Mouse (Mus musculus): ENCODE data around the gene Insr. TPM values are rescaled to one million over a fixed set of nuclear protein-coding genes. Genes with fewer than 3 reads are reported as not detected.

Insr gene
- polyA plus RNA-seq, 1 experiment from 2014 or later: 20.9 TPM

- Histone ChIP-seq H3K4me3 (ENCODE audit: low read depth, low read length) (no peak overlapping the region), H3K9ac (ENCODE audit: low read length) (no peak overlapping the region), H3K4me1 (replicated peaks; ENCODE audit: control insufficient read depth, insufficient read depth) (no peaks in the 10 kb centered on the region), H3K27me3 (ENCODE audit: control insufficient read depth, insufficient read depth, low read length) (no peaks in the 10 kb centered on the region), H3K27ac (replicated peaks) (no peak overlapping the region), H3K9me3 (ENCODE audit: control insufficient read depth, low read length) (no peaks in the 10 kb centered on the region), H3K36me3 (ENCODE audit: control insufficient read depth, insufficient read depth, low read length) (no peaks in the 10 kb centered on the region), H3K4me2 (replicated peaks; ENCODE audit: low read depth) (no peak overlapping the region)
- WGBS: 80% methylated on average over 5 of the region's 5 CpGs
- ATAC-seq (ENCODE audit: low FRiP score, low TSS enrichment) (peak; percentile 63), DNase-seq (ENCODE audit: low spot score) (no peak)
- TF ChIP-seq EP300 (optimal IDR thresholded peaks at IDR 0.05) (no peak), CTCF (IDR thresholded peaks at IDR 0.05; ENCODE audit: low read depth) (no peak)
Measured at GRCm38 (mm10) chr8:3256147-3256940, 23.1 kb downstream of the Insr start.

- no peak for DNase-seq (ENCODE audit: low spot score)
- Histone ChIP-seq H3K9ac (ENCODE audit: low read length) (no peak overlapping the region), H3K36me3 (ENCODE audit: control insufficient read depth, insufficient read depth, low read length) (no peaks in the 10 kb centered on the region), H3K4me3 (ENCODE audit: low read depth, low read length) (no peak overlapping the region), H3K27me3 (ENCODE audit: control insufficient read depth, insufficient read depth, low read length) (no peaks in the 10 kb centered on the region), H3K27ac (replicated peaks) (no peak overlapping the region), H3K4me1 (replicated peaks; ENCODE audit: control insufficient read depth, insufficient read depth) (no peaks in the 10 kb centered on the region), H3K9me3 (ENCODE audit: control insufficient read depth, low read length) (no peaks in the 10 kb centered on the region), H3K4me2 (replicated peaks; ENCODE audit: low read depth) (no peak overlapping the region)
- no peak for ATAC-seq (ENCODE audit: low FRiP score, low TSS enrichment)
- TF ChIP-seq CTCF (IDR thresholded peaks at IDR 0.05; ENCODE audit: low read depth) (no peak), EP300 (optimal IDR thresholded peaks at IDR 0.05) (no peak)
- 78% methylated on average over 1 of the region's 1 CpGs for WGBS
Measured at GRCm38 (mm10) chr8:3255321-3255720, 24.1 kb downstream of the Insr start.

- Histone ChIP-seq H3K27me3 (ENCODE audit: control insufficient read depth, insufficient read depth, low read length) (no peaks in the 10 kb centered on the region), H3K36me3 (ENCODE audit: control insufficient read depth, insufficient read depth, low read length) (no peaks in the 10 kb centered on the region), H3K9me3 (ENCODE audit: control insufficient read depth, low read length) (no peaks in the 10 kb centered on the region), H3K9ac (ENCODE audit: low read length) (no peak overlapping the region), H3K4me3 (ENCODE audit: low read depth, low read length) (no peak overlapping the region), H3K4me2 (replicated peaks; ENCODE audit: low read depth) (no peak overlapping the region), H3K27ac (replicated peaks) (no peak overlapping the region), H3K4me1 (replicated peaks; ENCODE audit: control insufficient read depth, insufficient read depth) (no peaks in the 10 kb centered on the region)
- WGBS: 46% methylated on average over 4 of the region's 4 CpGs
- TF ChIP-seq EP300 (optimal IDR thresholded peaks at IDR 0.05): no peak
- TF ChIP-seq CTCF (IDR thresholded peaks at IDR 0.05; ENCODE audit: low read depth): no peak
- ATAC-seq (ENCODE audit: low FRiP score, low TSS enrichment) (0 out of 2 replicates have a peak, but pooled peaks have one; percentile 21), DNase-seq (ENCODE audit: low spot score) (no peak)
Measured at GRCm38 (mm10) chr8:3253179-3253578, 26.2 kb downstream of the Insr start.

- ATAC-seq (ENCODE audit: low FRiP score, low TSS enrichment) (peak; percentile 84), DNase-seq (ENCODE audit: low spot score) (peak; percentile 45)
- peak; percentile 29 for TF ChIP-seq CTCF (IDR thresholded peaks at IDR 0.05; ENCODE audit: low read depth)
- no peak for TF ChIP-seq EP300 (optimal IDR thresholded peaks at IDR 0.05)
- H3K27ac ChIP-seq (replicated peaks): no peak overlapping the region
- WGBS: 60% methylated on average over 6 of the region's 6 CpGs
- H3K9me3 ChIP-seq (ENCODE audit: control insufficient read depth, low read length): no peaks in the 10 kb centered on the region
- H3K9ac ChIP-seq (ENCODE audit: low read length): no peak overlapping the region
- no peaks in the 10 kb centered on the region for H3K36me3 ChIP-seq (ENCODE audit: control insufficient read depth, insufficient read depth, low read length)
- no peaks in the 10 kb centered on the region for H3K4me1 ChIP-seq (replicated peaks; ENCODE audit: control insufficient read depth, insufficient read depth)
- no peak overlapping the region for H3K4me3 ChIP-seq (ENCODE audit: low read depth, low read length)
- no peak overlapping the region for H3K4me2 ChIP-seq (replicated peaks; ENCODE audit: low read depth)
- H3K27me3 ChIP-seq (ENCODE audit: control insufficient read depth, insufficient read depth, low read length): no peaks in the 10 kb centered on the region
Measured at GRCm38 (mm10) chr8:3252665-3253064, 26.8 kb downstream of the Insr start.

GRCm38 (mm10) chr8:3251101-3251500, 28.3 kb downstream of the Insr start:
- ATAC-seq (ENCODE audit: low FRiP score, low TSS enrichment) (no peak; the same call in 1 of the 2 replicates), DNase-seq (ENCODE audit: low spot score) (no peak)

GRCm38 (mm10) chr8:3249886-3250285, 29.5 kb downstream of the Insr start:
- WGBS: 83% methylated on average over 2 of the region's 2 CpGs
- Histone ChIP-seq H3K9ac (ENCODE audit: low read length) (no peak overlapping the region), H3K27me3 (ENCODE audit: control insufficient read depth, insufficient read depth, low read length) (no peaks in the 10 kb centered on the region), H3K4me2 (replicated peaks; ENCODE audit: low read depth) (no peak overlapping the region), H3K4me3 (ENCODE audit: low read depth, low read length) (no peak overlapping the region), H3K9me3 (ENCODE audit: control insufficient read depth, low read length) (no peaks in the 10 kb centered on the region), H3K4me1 (replicated peaks; ENCODE audit: control insufficient read depth, insufficient read depth) (no peaks in the 10 kb centered on the region), H3K36me3 (ENCODE audit: control insufficient read depth, insufficient read depth, low read length) (no peaks in the 10 kb centered on the region; the same call in 1 of the 2 replicates), H3K27ac (replicated peaks) (no peak overlapping the region)
- TF ChIP-seq CTCF (IDR thresholded peaks at IDR 0.05; ENCODE audit: low read depth) (no peak), EP300 (optimal IDR thresholded peaks at IDR 0.05) (no peak)
- ATAC-seq (ENCODE audit: low FRiP score, low TSS enrichment) (no peak), DNase-seq (ENCODE audit: low spot score) (no peak)

More at GRCm38 (mm10) chr8:3251101-3251500, 28.3 kb downstream of the Insr start:
- no peak overlapping the region for H3K4me3 ChIP-seq (ENCODE audit: low read depth, low read length)
- no peaks in the 10 kb centered on the region for H3K9me3 ChIP-seq (ENCODE audit: control insufficient read depth, low read length)
- H3K27ac ChIP-seq (replicated peaks): no peak overlapping the region
- WGBS: 99% methylated on average over 3 of the region's 3 CpGs
- H3K36me3 ChIP-seq (ENCODE audit: control insufficient read depth, insufficient read depth, low read length): no peaks in the 10 kb centered on the region
- H3K9ac ChIP-seq (ENCODE audit: low read length): no peak overlapping the region
- TF ChIP-seq EP300 (optimal IDR thresholded peaks at IDR 0.05) (no peak), CTCF (IDR thresholded peaks at IDR 0.05; ENCODE audit: low read depth) (no peak)
- no peak overlapping the region for H3K4me2 ChIP-seq (replicated peaks; ENCODE audit: low read depth)
- H3K27me3 ChIP-seq (ENCODE audit: control insufficient read depth, insufficient read depth, low read length): no peaks in the 10 kb centered on the region
- no peaks in the 10 kb centered on the region for H3K4me1 ChIP-seq (replicated peaks; ENCODE audit: control insufficient read depth, insufficient read depth)
